Mouse (Mus musculus): ENCODE measurements around the gene Mbd3.

DNA sequence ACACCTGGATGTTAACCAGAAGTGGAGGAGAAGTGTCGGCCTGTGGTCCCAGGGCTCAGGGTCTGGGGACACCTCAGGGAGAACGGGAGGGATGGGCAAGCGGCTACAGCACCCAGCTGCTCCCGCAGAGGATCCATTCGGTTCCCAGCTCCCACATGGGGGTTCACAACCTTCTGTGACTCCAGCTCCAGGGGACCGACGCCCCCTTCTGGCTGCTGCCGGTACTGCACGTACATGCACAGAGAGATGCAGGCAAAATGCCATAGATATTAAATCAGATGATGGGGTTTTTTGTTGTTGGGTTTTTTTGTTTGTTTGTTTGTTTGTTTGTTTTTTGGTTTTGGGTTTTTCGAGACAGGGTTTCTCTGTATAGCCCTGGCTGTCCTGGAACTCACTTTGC lies 21.6 kb downstream of the Mbd3 start:
- TF ChIP-seq POLR2A (IDR thresholded peaks at IDR 0.05; ENCODE audit: insufficient read depth, low read depth, low read length) (no peak), CTCF (IDR thresholded peaks at IDR 0.05; ENCODE audit: insufficient read depth, low read depth, low read length) (peak; percentile 70; the same call in 1 of the 2 replicates)
